In the genomic region with DNA sequence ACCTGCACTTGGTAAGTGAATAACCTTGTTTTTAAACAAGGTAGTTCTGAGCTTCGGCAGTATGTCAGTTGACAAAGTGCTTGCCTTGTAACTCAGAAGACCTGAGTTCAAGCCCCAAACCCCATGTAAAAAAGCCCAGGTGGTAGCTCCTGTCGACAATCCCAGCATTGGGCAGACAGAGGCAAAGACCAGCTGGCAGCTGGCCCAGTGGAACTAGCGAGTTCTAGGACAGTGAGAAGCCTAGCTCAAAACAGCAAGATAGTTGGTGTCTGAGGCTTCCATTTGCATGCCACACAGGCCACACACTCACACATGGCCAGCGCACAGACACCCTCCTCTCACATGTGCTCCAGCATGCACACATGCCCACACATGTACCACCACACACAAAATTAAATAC, we compare ENCODE assay signal across 27 mouse cellular contexts.
DNase-seq lines count a peak whose midpoint lies in the region; ATAC-seq lines count a peak whose summit lies in the region.
"Had no signal": no experiment of that assay in that cellular context is flagged by ENCODE, and none has a peak within 500 bp of the region (broad histone marks: within the 10 kb centered on the region; RNA-seq: fewer than 3 reads in every experiment).

No protein-coding gene starts in this region.

- H3K4me1 ChIP-seq in neural tube, embryonic 14.5 days (ENCODE audit: control insufficient read depth, insufficient read depth, low read length) = no peaks in the 10 kb centered on the region
- H3K4me1 ChIP-seq: embryonic facial prominence, embryonic 10.5 days; limb, embryonic 15.5 days; megakaryocyte, embryonic 14.5 days; midbrain, embryonic 13.5 days had no signal

- H3K9me3 ChIP-seq in neural tube, embryonic 14.5 days (ENCODE audit: control insufficient read depth, low read length) = no peaks in the 10 kb centered on the region
- H3K9me3 ChIP-seq: embryonic facial prominence, embryonic 10.5 days; limb, embryonic 15.5 days; midbrain, embryonic 13.5 days had no signal

- H3K9ac ChIP-seq in neural tube, embryonic 14.5 days (replicated peaks; ENCODE audit: low read depth, low read length) = no peak overlapping the region
- H3K9ac ChIP-seq: forebrain, postnatal 0 days; hindbrain, embryonic 14.5 days; limb, embryonic 15.5 days; liver, embryonic 14.5 days; lung, embryonic 14.5 days; midbrain, embryonic 13.5 days had no signal

- 0 out of 2 replicates have a peak, but pooled peaks have one; percentile 18 for ATAC-seq in neural tube, embryonic 14.5 days (ENCODE audit: low read depth)
- ATAC-seq: activated CD4-positive, CD25-positive, alpha-beta regulatory T cell, adult 4 months; forebrain, postnatal 0 days; inflammation-experienced regulatory T-cells, adult 6 months; midbrain, embryonic 13.5 days had no signal

- peak; percentile 13 for DNase-seq in adrenal gland, postnatal 10 days
- DNase-seq in adrenal gland, adult 18-20 months (ENCODE audit: low spot score in 2 of 2) = no peak
- no peak for DNase-seq in neural tube, embryonic 10.5 days (ENCODE audit: extremely low spot score, low spot score)
- peak; percentile 59 to 63 for DNase-seq in cerebellum, adult 18-20 months
- peak; percentile 52 to 57 for DNase-seq in cerebellum, postnatal 14 days
- DNase-seq in lung, postnatal 14 days = no peak
- no peak for DNase-seq in left cerebral cortex, postnatal 25 days (ENCODE audit: low spot score in 2 of 2)
- DNase-seq: adrenal gland, postnatal 25 days; forebrain, postnatal 0 days; gastrocnemius, postnatal 25 days; heart, adult 2 months; kidney, adult 18-20 months; kidney, postnatal 10 days; layer of hippocampus, postnatal 36 days; left cerebral cortex, postnatal 4 days; lung, embryonic 14.5 days; lung, postnatal 36 days had no signal

- 88% methylated on average over 4 of the region's 4 CpGs for WGBS in neural tube, embryonic 14.5 days

- no peak overlapping the region for H3K4me3 ChIP-seq in neural tube, embryonic 14.5 days (ENCODE audit: low read depth, low read length)
- H3K4me3 ChIP-seq: embryonic facial prominence, embryonic 10.5 days; heart, adult 2 months; limb, embryonic 15.5 days; megakaryocyte, embryonic 14.5 days; midbrain, embryonic 13.5 days had no signal

- H3K27ac ChIP-seq in neural tube, embryonic 14.5 days (ENCODE audit: low read depth, low read length) = no peak overlapping the region
- H3K27ac ChIP-seq: embryonic facial prominence, embryonic 10.5 days; heart, adult 2 months; hindbrain, embryonic 14.5 days; limb, embryonic 15.5 days; liver, embryonic 14.5 days; midbrain, embryonic 13.5 days; stomach, postnatal 0 days had no signal

- no peak overlapping the region for H3K4me2 ChIP-seq in neural tube, embryonic 14.5 days (ENCODE audit: low read depth, low read length)
- H3K4me2 ChIP-seq: hindbrain, embryonic 14.5 days; limb, embryonic 15.5 days; lung, embryonic 14.5 days; midbrain, embryonic 13.5 days had no signal

- H3K27me3 ChIP-seq in neural tube, embryonic 14.5 days (ENCODE audit: control insufficient read depth, insufficient read depth, low read length) = no peaks in the 10 kb centered on the region
- H3K27me3 ChIP-seq: limb, embryonic 15.5 days; megakaryocyte, embryonic 14.5 days; midbrain, embryonic 13.5 days had no signal

- intact Hi-C loops in left cerebral cortex, postnatal 25 days (cut with DNase I) = no loop called here

- H3K36me3 ChIP-seq in neural tube, embryonic 14.5 days (ENCODE audit: control insufficient read depth, insufficient read depth, low read length) = no peaks in the 10 kb centered on the region
- H3K36me3 ChIP-seq: embryonic facial prominence, embryonic 10.5 days; limb, embryonic 15.5 days; midbrain, embryonic 13.5 days had no signal

Comparison
In these comparisons a context has a peak if more than half of its experiments do, and no peak if none do; other contexts are left out.
1. DNase-seq: peak in adrenal gland, postnatal 10 days (single experiment), cerebellum, adult 18-20 months (2 of 2) and cerebellum, postnatal 14 days (2 of 2); none in adrenal gland, adult 18-20 months (0 of 2), neural tube, embryonic 10.5 days (single experiment), lung, postnatal 14 days (single experiment) and left cerebral cortex, postnatal 25 days (0 of 2).